Mouse (Mus musculus): ENCODE results near the gene Pgpep1l.

- TF ChIP-seq E2F4 (IDR thresholded peaks at IDR 0.05; ENCODE audit: insufficient read depth) (no peak), TCF12 (IDR thresholded peaks at IDR 0.05; ENCODE audit: insufficient read depth, poor library complexity, severe bottlenecking) (no peak), POLR2A (IDR thresholded peaks at IDR 0.05; ENCODE audit: insufficient read length, low read depth) (no peak)
Observed at GRCm38 (mm10) chr7:68296487-68296886, 32.5 kb upstream of the Pgpep1l start.
